Mouse (Mus musculus): Measurements from ENCODE around the gene Ttc30a2. TPM values are rescaled to one million over a fixed set of nuclear protein-coding genes. Genes with fewer than 3 reads are reported as not detected.
"Not testable (repeated sequence)": the region's sequence is repeated elsewhere in the genome, so short reads cannot be mapped to it uniquely, and the experiment has no call there.

Gene Ttc30a2
- total RNA-seq, 2 experiments from 2014 or later, result not detected

DNA sequence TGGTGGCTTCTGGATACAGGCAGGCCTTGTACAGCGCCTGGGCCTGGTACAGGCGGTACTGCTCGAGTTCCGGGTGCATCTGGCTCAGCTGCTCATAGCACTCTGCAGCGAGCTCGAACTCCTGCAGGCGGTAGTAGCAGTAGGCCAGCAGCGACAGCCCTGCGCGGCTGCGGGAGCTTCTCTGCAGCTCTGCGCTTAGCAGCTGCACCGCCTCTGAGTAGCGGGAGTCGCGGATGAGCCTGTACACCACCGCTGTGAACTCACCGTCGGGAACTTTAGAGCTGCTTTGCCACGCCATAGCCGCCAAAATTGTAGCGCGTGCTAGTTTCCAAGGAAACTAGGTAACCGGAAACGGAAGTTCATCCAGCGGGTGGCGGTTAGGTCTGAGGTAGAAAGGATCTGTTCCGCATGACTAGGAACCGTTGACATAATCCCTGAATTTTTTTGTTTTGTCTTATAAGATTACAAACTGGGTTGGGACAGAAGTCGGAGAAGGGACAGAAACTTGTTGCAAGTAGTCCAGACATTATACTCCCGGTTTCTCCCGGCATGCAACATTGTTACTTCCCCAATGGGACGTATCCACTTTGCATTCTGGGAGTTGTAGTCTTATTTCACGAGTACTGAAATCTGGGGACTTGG lies 3.6 kb upstream of the Ttc30a2 start, which contains the start of gene Ttc30a1:
Ttc30a1 (minus strand) TSS at position 528 of the 642 bp plus-strand sequence.
- ATAC-seq (replicated peaks; ENCODE audit: poor library complexity, severe bottlenecking), result peak; percentile 45

DNA sequence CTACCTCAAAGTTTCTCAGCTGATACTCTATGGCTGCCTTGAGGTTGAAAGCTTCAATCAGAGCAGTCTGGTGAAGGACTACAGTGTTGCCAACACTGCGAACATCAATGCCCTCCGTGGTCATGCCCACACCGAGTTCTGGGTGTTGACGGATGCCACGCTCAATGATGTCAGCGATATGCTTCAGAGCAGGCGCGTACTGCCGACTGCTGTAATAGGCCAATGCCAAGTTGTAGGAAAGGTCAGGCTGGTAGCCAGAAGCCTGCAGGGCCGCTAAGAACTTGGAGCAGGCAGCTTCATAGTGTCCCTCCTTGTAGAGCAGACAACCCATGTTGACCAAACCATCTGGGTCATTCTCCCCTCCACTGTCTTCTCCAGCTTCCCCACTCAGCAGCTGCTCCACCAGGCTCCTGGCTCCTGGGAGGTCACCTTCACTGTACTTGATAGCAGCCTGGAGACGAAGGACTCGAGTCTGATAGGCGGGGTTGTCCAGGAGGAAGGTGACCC lies 3.0 kb upstream of the Ttc30a2 start:
- ATAC-seq (replicated peaks; ENCODE audit: poor library complexity, severe bottlenecking), result not testable (repeated sequence)

DNA sequence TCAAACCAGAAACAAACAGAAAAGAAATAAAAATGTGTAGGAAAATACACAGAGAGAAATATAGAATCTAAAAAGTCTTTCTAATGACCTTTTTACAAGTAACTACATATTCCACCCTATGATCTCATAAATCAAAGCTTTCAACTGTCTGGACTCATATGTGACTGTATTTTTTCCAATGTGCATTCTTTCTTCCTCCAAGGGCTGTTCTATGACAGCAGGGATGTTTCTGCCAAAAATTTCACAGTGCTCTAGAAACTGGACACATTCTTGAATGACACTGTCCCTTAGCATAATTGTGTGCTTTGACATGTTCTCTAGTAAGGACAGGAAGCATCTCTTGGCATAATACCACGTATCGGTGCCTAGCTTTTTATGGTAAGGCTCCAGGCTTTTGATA lies 1.9 kb downstream of the Ttc30a2 start:
- not testable (repeated sequence) for ATAC-seq (replicated peaks; ENCODE audit: poor library complexity, severe bottlenecking)

DNA sequence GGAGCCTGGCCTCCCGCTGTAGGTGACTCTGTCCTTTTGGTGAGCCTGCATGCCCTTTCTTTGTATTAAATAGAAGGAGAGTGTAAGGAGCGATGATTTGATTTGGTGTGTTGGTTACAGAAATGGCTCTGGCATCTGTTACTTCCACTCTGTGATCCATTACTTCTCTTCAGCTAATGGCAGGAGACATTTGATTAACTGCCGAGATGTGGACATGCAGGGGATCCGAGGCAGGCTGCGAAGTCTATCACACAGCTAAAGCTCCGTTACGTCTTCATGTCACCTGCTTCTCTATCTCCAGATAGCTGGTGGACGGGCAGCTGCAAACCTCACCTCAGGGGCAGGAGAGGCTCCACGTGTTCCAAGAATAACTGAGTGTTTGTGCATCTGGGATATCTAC lies 3.8 kb downstream of the Ttc30a2 start:
- ATAC-seq (replicated peaks; ENCODE audit: poor library complexity, severe bottlenecking), result no peak

DNA sequence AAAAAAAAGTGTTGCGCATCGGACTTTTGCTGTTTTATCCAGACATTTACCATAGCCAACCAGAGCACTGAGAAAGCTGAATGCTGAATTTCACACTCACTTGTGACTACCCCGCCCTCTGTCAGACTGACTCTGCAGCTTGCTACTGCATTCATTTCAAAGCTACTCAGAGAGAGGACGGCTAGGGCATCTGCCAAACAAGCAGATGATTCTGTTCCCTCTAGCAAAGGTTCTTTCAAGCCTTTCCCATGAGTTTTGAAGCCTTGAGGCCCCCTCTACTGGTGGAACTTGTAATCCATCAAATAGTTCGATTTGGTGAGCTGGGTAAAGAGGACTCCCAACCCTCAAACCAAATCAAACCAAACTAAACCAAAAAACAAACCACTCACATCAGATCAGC lies 13.0 kb downstream of the Ttc30a2 start:
- ATAC-seq (replicated peaks; ENCODE audit: poor library complexity, severe bottlenecking), result peak; percentile 77

DNA sequence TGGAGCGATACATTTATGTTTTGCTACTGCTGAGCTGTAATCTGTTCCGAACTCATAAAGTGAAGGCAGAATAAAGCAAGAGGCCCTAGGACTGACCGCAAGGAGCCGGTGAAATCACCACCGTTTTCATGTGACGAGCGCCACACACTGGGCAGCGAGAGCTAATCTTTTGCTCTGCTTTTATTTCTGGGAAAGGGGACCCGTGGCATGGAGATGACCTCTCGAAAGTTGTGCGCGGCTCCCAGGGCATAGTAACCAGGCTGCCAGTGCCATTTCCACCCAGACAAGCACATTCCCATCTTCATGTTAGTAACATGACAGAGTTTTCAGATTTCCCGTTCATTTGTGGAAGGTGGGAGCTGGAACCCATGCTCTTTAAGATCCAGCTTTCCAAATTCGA lies 13.5 kb downstream of the Ttc30a2 start:
- ATAC-seq (replicated peaks; ENCODE audit: poor library complexity, severe bottlenecking), result peak; percentile 83

DNA sequence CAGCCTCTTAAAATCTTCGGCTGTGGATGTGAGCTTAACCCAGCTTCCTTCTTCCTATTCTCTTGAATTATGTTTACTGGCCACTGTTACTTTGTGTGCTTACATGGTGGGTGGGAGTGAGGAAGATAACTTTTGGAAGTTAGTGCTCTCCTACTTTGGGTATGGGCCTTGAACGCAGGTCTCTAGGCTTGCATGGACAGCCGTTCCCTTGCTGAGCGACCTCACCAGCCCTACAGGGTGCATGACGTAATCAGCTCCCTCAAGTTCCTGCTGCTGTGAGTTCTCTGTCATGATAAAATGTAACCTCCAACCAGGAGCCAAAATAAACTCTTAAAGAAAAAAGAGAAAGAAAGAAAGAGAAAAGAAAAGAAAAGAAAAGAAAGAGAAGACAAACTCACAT lies 13.9 kb downstream of the Ttc30a2 start:
- ATAC-seq (replicated peaks; ENCODE audit: poor library complexity, severe bottlenecking), result peak; percentile 53

DNA sequence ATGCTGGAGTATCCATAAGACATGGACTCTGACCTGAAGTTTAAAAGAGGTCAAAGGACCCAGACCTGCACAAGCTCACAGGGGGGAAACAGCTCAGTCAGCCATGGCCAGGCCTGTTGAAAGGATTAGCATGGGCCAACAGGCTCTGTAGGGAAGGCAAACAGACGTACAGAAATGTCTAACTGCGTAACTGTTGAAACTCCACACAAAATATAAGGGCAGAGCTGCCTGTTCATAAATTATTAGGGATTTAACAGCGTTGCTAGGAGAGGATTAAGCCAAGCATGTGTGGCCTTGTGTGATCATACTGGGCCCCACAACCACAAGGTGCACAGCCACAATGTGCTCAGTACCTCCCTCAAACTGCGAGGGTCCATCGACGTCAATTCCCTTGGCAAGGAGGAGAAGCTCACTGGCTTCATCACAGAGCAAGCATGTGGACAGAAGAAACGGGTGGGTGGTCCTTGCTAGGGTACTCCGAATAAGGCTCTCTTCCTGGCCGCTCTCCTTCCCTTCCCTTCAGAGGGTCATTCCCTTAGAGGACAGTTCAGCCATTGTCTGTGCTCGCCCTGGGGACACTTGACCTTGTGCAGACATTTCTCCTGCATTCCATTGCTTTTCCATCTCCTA lies 14.6 kb downstream of the Ttc30a2 start:
- ATAC-seq (replicated peaks; ENCODE audit: poor library complexity, severe bottlenecking), result no peak

DNA sequence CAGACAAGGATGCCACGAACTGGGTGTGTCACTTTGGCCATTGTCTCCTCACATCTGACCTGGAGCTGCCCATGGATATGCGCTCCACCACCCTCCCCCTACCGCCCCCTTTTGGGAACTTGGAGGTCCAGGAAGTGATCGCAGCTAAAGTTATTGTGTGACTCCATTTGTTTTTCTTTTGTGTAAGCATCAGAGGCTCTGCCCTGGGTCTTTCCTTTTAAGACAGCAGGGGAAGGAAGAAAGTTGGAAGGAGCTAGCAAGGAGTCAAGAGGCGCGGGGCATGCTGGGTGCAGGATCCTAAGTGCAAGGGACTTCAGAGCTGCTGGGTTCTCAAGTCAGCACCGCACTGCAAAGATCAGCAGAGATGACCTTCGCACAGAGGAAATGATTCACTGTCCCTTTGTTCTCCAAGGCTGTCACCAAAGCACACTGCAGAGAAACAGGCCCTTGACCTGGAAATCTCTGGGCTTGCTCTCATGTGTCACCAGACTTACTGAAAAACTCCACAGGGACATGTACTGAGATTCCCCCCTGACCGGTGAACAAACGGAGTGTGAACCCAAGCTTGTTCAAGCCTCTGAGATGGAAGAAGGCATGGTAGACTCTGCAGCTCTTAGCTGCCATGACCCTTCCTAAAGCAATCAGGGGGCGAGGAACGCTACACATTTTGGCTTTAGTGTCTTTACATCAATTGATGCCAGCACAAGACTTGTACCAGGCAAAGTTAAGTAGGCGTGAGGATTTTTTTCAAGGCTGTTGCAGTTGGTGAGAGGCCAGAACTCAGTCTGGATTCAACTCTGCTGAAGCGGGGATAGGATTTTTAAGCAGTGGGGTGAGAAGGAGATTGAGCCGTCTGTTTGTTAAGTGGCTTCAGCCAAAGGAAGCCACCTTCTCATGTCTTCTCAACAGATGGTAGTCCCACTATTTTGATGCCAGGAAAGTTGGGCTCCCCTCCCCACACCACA lies 17.3 kb downstream of the Ttc30a2 start:
- ATAC-seq (replicated peaks; ENCODE audit: poor library complexity, severe bottlenecking), result no peak

DNA sequence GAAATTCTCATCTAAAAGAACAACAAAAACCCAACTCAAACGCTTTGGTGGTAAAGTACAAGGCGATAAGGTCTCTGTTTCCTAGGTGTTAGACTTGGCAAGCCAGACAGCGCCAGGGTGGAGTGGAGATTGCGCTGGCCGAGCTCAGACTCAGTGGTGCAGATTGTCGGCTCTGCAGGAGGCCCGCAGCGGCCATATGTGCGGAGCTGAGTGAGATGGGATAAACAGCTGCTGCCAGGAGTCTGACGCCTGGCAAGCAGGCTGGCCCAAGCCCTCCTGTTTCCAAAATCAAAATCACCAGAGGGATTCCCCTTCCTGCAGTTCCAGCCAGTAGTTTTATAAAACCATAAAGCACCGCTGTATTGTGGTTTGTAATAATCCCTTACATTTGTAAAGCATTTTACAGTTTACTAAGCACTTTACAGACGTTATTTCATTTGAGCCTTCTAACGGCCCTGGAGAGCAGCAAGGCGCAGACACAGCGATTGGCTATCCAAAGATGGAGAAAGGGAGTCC lies 18.1 kb downstream of the Ttc30a2 start:
- ATAC-seq (replicated peaks; ENCODE audit: poor library complexity, severe bottlenecking), result no peak

DNA sequence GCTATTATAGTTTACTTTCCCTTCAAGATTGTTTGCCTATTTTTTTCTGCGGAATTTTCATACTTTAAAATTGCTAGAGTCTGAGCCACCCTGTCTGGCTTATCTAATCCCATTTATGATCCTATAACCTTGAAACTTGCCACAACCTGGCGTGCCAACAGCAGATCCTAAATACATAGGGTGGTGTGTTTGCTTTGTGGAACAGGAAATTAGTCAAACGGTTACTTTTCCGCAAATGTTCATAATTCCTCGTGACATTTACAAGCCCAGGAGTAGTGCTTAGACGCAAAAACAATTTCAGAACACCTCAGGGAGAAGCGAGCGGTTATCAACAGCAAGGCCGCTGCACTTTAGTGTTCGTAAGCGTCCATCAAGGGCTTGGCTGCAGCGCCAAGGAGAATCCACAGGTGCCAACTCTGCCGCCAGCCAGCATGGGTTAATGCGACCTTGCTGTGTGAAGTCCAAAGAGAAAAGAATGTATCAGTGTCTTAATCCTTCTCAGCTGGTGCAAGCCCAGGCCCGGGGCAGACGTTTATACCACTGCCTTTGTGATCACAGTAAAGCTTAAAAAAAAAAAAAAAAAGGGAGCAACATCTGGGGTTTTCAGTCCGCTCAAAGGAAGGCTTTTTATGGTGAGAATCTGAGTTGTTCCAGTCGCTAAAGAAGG lies 18.7 kb downstream of the Ttc30a2 start:
- ATAC-seq (replicated peaks; ENCODE audit: poor library complexity, severe bottlenecking), result no peak

DNA sequence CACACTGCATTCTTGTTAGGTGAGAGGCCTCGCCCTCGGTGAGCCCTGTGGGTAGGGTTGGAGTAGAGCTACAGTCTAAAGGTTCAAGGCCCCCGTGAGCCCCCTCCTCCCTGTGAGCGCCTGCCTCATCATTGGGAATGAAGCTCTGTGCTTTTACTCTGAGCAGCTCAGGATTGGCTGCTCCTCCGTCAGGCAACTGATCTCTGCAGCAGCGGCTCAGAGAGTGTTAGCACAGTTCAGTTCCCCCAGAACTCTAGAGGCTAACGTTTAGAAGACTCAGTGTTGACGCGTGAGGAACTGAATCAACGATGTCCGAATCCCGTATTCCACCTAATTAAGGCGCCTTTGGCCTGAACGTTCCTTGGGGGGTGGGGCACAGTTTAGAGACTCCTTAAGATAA lies 22.3 kb downstream of the Ttc30a2 start:
- ATAC-seq (replicated peaks; ENCODE audit: poor library complexity, severe bottlenecking), result no peak

DNA sequence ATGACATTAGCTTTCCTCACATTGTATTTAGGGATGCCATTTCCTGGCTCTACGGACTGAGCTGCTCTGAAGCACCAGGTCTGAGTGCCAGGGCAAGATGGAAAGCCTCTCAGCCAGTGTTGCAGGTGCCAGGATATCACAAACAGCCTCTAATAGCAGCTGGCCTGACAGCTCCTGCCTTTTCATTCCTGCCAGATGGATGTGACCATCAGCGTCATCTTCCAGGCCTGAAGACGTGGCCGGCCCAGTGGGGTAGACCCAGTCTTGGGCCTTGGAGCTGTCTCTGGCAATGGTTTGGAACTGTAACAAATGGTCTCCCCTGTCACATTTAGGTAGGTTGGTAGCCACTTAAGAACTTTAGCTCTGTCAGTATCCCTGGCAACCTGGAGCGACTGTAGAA lies 24.6 kb downstream of the Ttc30a2 start:
- no peak for ATAC-seq (replicated peaks; ENCODE audit: poor library complexity, severe bottlenecking)

DNA sequence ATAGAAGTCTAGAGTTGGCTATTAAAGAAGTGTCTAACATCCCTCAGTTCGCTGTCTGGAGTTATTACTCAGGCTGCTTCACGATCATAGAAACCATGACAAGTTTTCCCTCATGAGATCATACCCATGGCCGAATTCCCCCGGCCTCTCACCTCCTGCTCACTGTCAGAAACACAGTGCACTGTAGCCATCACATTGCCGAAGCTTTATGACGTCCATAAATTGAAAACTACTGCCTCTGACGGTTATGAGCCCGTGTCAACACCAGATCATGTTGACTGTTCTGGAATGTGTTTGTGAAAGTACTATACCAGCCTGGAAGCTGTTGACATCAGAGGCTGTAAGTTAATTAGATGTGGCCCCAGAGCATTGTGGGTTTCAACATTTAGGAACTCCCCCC lies 27.3 kb downstream of the Ttc30a2 start:
- ATAC-seq (replicated peaks; ENCODE audit: poor library complexity, severe bottlenecking), result no peak

DNA sequence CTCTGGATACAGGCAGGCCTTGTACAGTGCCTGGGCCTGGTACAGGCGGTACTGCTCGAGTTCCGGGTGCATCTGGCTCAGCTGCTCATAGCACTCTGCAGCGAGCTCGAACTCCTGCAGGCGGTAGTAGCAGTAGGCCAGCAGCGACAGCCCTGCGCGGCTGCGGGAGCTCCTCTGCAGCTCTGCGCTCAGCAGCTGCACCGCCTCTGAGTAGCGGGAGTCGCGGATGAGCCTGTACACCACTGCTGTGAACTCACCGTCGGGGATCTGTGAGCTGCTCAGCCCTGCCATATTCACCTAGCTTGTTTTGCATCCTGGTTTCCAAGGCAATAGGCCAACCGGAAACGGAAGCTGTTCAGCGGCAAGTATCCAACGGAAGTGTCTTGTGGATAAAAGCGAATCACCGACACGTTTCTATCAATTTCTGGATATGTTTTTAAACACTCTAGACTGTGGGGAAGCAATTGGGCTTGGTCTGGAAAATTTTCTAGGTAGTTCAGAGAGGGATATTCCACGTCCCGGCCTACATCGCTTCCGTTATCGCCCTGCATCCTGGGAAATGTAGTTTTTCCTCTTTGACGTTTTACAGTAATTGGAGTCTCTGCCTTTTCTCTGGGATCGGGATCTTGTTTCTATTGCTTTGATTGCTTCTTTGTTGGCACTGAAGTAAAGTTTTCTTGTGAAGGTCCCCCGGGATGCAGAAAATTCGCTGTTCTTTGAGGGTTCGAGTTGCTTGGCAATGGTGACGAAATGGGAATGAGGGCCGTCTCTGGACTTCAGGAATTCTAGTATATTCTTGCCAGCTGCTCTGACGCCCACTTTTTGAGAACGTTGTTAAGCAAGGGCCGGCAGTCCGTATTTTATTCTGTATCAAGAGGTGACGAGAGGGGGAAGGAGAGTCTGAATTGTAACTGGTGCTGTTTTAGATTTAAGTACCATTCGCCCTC lies 39.6 kb downstream of the Ttc30a2 start, which contains the start of gene Ttc30b:
Ttc30b (minus strand) TSS at position 469 of the 947 bp plus-strand sequence.
- peak; percentile 72 for ATAC-seq (replicated peaks; ENCODE audit: poor library complexity, severe bottlenecking)

DNA sequence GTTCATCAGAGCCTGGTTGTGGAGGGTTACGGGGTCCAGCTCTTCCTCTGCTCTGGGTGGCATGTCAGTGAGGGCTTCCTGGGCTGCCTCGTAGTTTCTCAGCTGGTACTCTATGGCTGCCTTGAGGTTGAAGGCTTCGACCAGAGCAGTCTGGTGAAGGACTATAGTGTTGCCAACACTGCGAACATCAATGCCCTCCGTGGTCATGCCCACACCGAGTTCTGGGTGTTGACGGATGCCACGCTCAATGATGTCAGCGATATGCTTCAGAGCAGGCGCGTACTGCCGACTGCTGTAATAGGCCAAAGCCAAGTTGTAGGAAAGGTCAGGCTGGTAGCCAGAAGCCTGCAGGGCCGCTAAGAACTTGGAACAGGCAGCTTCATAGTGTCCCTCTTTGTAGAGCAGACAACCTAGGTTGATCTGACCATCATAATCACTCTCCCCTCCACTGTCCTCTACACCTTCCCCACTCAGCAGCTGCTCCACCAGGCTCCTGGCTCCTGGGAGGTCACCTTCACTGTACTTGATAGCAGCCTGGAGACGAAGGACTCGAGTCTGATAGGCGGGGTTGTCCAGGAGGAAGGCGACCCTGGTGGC lies 40.4 kb downstream of the Ttc30a2 start:
- ATAC-seq (replicated peaks; ENCODE audit: poor library complexity, severe bottlenecking), result not testable (repeated sequence)

DNA sequence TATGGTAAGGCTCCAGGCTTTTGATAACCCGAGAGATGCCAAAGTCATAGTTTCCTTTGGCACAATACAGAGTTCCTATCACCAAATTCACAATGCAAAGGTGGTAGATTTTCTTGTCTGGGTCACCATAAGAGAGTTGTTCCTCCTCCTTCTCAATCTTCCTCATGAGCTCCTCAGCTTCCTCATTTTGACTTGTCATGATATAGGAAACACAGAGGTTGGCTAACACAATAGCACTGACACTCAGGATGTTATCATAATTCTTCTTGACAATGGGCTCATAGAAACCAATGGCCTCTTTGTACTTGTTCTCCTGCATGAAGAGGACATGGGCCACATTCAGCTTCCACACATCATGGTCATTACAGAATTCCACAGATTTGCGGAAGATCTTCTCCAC lies 41.3 kb downstream of the Ttc30a2 start:
- peak; percentile 61 for ATAC-seq (replicated peaks; ENCODE audit: poor library complexity, severe bottlenecking)

DNA sequence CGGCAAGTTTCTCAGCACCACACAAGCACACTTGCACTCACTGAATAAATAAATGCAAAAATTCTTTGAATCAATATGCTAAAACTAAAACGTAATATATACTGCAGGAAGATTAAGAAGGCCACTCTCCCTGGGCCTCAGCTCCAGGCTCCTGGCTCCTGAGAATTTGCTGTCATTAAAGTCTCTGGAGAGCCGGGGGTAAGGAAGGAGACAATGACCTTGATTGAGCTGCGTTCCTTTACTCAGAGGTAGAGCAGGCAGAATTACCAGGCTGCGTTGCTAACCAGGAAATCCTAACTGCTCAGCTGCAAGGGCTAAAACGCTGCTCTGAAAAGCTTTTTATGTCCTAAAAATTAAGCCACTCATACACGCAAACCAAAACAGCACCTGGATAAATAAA lies 44.4 kb downstream of the Ttc30a2 start:
- ATAC-seq (replicated peaks; ENCODE audit: poor library complexity, severe bottlenecking), result no peak

DNA sequence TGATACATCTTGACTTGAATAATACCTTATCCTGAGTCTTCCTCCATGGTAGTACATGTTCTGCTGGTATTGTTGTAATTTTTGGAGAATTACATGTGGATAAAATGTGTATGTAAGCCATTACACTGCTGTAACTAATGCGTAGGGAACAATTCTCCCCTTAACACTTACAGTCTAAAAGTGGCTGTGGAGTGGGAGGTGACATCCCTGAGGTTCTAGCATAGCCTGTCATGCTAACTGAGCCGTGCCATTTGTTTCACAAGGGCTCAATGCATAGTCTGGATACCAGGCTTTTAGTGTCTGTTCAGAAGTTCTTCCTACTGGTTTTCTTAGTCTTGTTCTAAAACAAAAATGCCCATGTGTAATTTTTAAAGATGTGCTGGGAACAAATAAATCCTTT lies 47.0 kb downstream of the Ttc30a2 start:
- no peak for ATAC-seq (replicated peaks; ENCODE audit: poor library complexity, severe bottlenecking)
